Mouse (Mus musculus) ovary, adult 2 months (tissue): Measurements from ENCODE around the gene 1700080E11Rik. TPM values are rescaled to one million over a fixed set of nuclear protein-coding genes. Genes with fewer than 3 reads are reported as not detected.

Experiments
- polyA plus RNA-seq: library from polyadenylated mRNA; depleted of rRNA; stranded (reverse); fragments of >200 nt; gene quantifications from 2 replicates; pipeline ENCODE4 v1.2.3, GENCODE M21; 2012; rRNA removed

1700080E11Rik gene
- not detected in 2 replicates for polyA plus RNA-seq

GRCm38 (mm10) chr9:105144992-105145391, at the start of gene 1700080E11Rik:
TSS of gene 1700080E11Rik (minus strand) at chr9:105145092.

GRCm38 (mm10) chr9:105131253-105132001, 13.5 kb downstream of the 1700080E11Rik start, which contains the start of gene Nudt16:
TSS of gene Nudt16 (minus strand) at chr9:105131824.

Other genes with a start within 250 kb of the 1700080E11Rik start
- gene Mrpl3, start 91.9 kb downstream of the 1700080E11Rik start, polyA plus RNA-seq = 85.3 and 121 TPM in 2 replicates
- gene Nudt16, start 13.3 kb downstream of the 1700080E11Rik start, polyA plus RNA-seq = 18.8 and 22.6 TPM in 2 replicates